ENCODE assay signal across 8 mouse cellular contexts in genomic region chr9:102834414-102834741, GRCm38 (mm10). TPM values are rescaled to one million over a fixed set of nuclear protein-coding genes. Genes with fewer than 3 reads are reported as not detected.
A peak's percentile ranks its signal among the peaks of the same experiment; 100 is the strongest.
DNase-seq lines count a peak whose midpoint lies in the region; ATAC-seq lines count a peak whose summit lies in the region.

No protein-coding gene starts in this region.

- peaks cover 33% of the 10 kb centered on the region for H3K4me1 ChIP-seq in kidney, embryonic 16.5 days (ENCODE audit: insufficient read depth, low read length)
- peaks cover 42% of the 10 kb centered on the region for H3K4me1 ChIP-seq in embryonic facial prominence, embryonic 10.5 days
- H3K4me1 ChIP-seq in hindbrain, embryonic 15.5 days (replicated peaks): peaks cover 24% of the 10 kb centered on the region
- H3K4me1 ChIP-seq in midbrain, embryonic 14.5 days (ENCODE audit: control insufficient read depth, insufficient read depth, low read length): peaks cover 17% of the 10 kb centered on the region

- H3K27me3 ChIP-seq in kidney, embryonic 16.5 days (ENCODE audit: insufficient read depth, low read length): no peaks in the 10 kb centered on the region
- H3K27me3 ChIP-seq in embryonic facial prominence, embryonic 10.5 days (replicated peaks; ENCODE audit: low read depth, poor library complexity, severe bottlenecking): no peaks in the 10 kb centered on the region
- no peaks in the 10 kb centered on the region for H3K27me3 ChIP-seq in hindbrain, embryonic 15.5 days
- H3K27me3 ChIP-seq in midbrain, embryonic 14.5 days (ENCODE audit: control insufficient read depth, insufficient read depth, low read length): no peaks in the 10 kb centered on the region

- H3K9ac ChIP-seq in kidney, embryonic 16.5 days (replicated peaks; ENCODE audit: low read length): peak overlapping the region; percentile 97
- H3K9ac ChIP-seq in hindbrain, embryonic 15.5 days: peak overlapping the region; percentile 98
- H3K9ac ChIP-seq in midbrain, embryonic 14.5 days (replicated peaks; ENCODE audit: low read length): peak overlapping the region; percentile 93

- no peaks in the 10 kb centered on the region for H3K9me3 ChIP-seq in kidney, embryonic 16.5 days (ENCODE audit: low read length)
- H3K9me3 ChIP-seq in embryonic facial prominence, embryonic 10.5 days: no peaks in the 10 kb centered on the region
- no peaks in the 10 kb centered on the region for H3K9me3 ChIP-seq in hindbrain, embryonic 15.5 days
- no peaks in the 10 kb centered on the region for H3K9me3 ChIP-seq in midbrain, embryonic 14.5 days (ENCODE audit: control insufficient read depth, low read length)

- H3K27ac ChIP-seq in kidney, embryonic 16.5 days (ENCODE audit: low read length): peak overlapping the region; percentile 88; the same call in 1 of the 2 replicates
- peak overlapping the region; percentile 95 for H3K27ac ChIP-seq in embryonic facial prominence, embryonic 10.5 days (replicated peaks)
- peak overlapping the region; percentile 90 for H3K27ac ChIP-seq in hindbrain, embryonic 15.5 days (replicated peaks)
- H3K27ac ChIP-seq in midbrain, embryonic 14.5 days (replicated peaks; ENCODE audit: low read depth, low read length): peak overlapping the region; percentile 93; the same call in 1 of the 2 replicates

- no peak for DNase-seq in kidney, adult 11 months
- no peak for DNase-seq in embryonic facial prominence, embryonic 10.5 days (ENCODE audit: low spot score)
- DNase-seq in midbrain, embryonic 14.5 days: no peak
- no peak for DNase-seq in thymus, postnatal 4 days
- DNase-seq in gastrocnemius, postnatal 14 days: no peak
- no peak for DNase-seq in gastrocnemius, postnatal 10 days

- H3K36me3 ChIP-seq in kidney, embryonic 16.5 days (ENCODE audit: insufficient read depth, low read length): no peaks in the 10 kb centered on the region
- H3K36me3 ChIP-seq in embryonic facial prominence, embryonic 10.5 days (replicated peaks): no peaks in the 10 kb centered on the region
- no peaks in the 10 kb centered on the region for H3K36me3 ChIP-seq in hindbrain, embryonic 15.5 days
- H3K36me3 ChIP-seq in midbrain, embryonic 14.5 days (ENCODE audit: control insufficient read depth, insufficient read depth, low read length): no peaks in the 10 kb centered on the region

- intact Hi-C loops in gastrocnemius, postnatal 14 days (cut with DNase I; ENCODE audit: low total_unique reads): no loop called here

- H3K4me2 ChIP-seq in kidney, embryonic 16.5 days (replicated peaks; ENCODE audit: low read depth, low read length): peak overlapping the region; percentile 63
- peak overlapping the region; percentile 82 for H3K4me2 ChIP-seq in hindbrain, embryonic 15.5 days
- H3K4me2 ChIP-seq in midbrain, embryonic 14.5 days (ENCODE audit: low read length): peak overlapping the region; percentile 77

- H3K4me3 ChIP-seq in kidney, embryonic 16.5 days (ENCODE audit: low read length): peak overlapping the region; percentile 67
- peak overlapping the region; percentile 99 for H3K4me3 ChIP-seq in embryonic facial prominence, embryonic 10.5 days
- H3K4me3 ChIP-seq in hindbrain, embryonic 15.5 days: peak overlapping the region; percentile 98
- peak overlapping the region; percentile 93 for H3K4me3 ChIP-seq in midbrain, embryonic 14.5 days (replicated peaks; ENCODE audit: low read depth, low read length)

- 13% methylated on average over 10 of the region's 10 CpGs for WGBS in kidney, embryonic 16.5 days
- 19% methylated on average over 10 of the region's 10 CpGs for whole genome bisulfite sequencing in embryonic facial prominence, embryonic 10.5 days
- 11% methylated on average over 10 of the region's 10 CpGs for WGBS in hindbrain, embryonic 15.5 days
- 18% methylated on average over 10 of the region's 10 CpGs for WGBS in midbrain, embryonic 14.5 days

- peak; percentile 46 for ATAC-seq in kidney, embryonic 16.5 days (ENCODE audit: low FRiP score, low TSS enrichment)
- peak; percentile 47; the same call in 1 of the 2 replicates for ATAC-seq in hindbrain, embryonic 15.5 days (ENCODE audit: low FRiP score, low read depth)
- peak; percentile 51; the same call in 1 of the 2 replicates for ATAC-seq in midbrain, embryonic 14.5 days (ENCODE audit: low FRiP score, low TSS enrichment)

RNA-seq across cellular contexts. Expression of gene Ryk, which starts 0.3 kb away (rescaled TPM):
- 17.0 and 18.5 TPM in 2 replicates for polyA plus RNA-seq in kidney, embryonic 16.5 days (2015; fragmentation: Nextera tagmentation; extraction: Ambion mirVana)
- 15.8 and 15.9 TPM in 2 replicates for polyA plus RNA-seq in embryonic facial prominence, embryonic 10.5 days (2016; fragmentation: Nextera tagmentation; extraction: Ambion mirVana)
- 13.7 and 14.4 TPM in 2 replicates for polyA plus RNA-seq in hindbrain, embryonic 15.5 days (2015; fragmentation: Nextera tagmentation; extraction: Ambion mirVana)
- 15.5 and 18.5 TPM in 2 replicates for polyA plus RNA-seq in midbrain, embryonic 14.5 days (2014; fragmentation: Nextera tagmentation; extraction: Ambion mirVana)
- total RNA-seq in gastrocnemius, postnatal 14 days (2021): 10 to 100 TPM; 43.8 to 46.8 TPM
- 10 to 100 TPM; 52.4 to 60.9 TPM for total RNA-seq in gastrocnemius, postnatal 10 days (2021)
